Mouse (Mus musculus) embryo, embryonic 11.5 days (tissue): ENCODE results near the gene Rab31.

Experiments
- DNase-seq: peaks from one replicate; pipeline ENCODE4 v3.0.0-alpha.2; 2012; ENCODE audit warnings: low read depth, low spot score

Rab31 gene

GRCm38 (mm10) chr17:65666388-65667161 lies 106.0 kb downstream of the Rab31 start:
- DNase-seq = no peak

GRCm38 (mm10) chr17:65665786-65666387 lies 106.7 kb downstream of the Rab31 start:
- DNase-seq = no peak

GRCm38 (mm10) chr17:65663329-65664078 lies 109.0 kb downstream of the Rab31 start:
- no peak for DNase-seq

GRCm38 (mm10) chr17:65662662-65663061 lies 109.9 kb downstream of the Rab31 start:
- DNase-seq = no peak

- no peak for DNase-seq
Observed at GRCm38 (mm10) chr17:65658416-65658815, 114.1 kb downstream of the Rab31 start.

GRCm38 (mm10) chr17:65657958-65658357 lies 114.6 kb downstream of the Rab31 start:
- DNase-seq = no peak

- DNase-seq = no peak
Observed at GRCm38 (mm10) chr17:65656731-65657130, 115.8 kb downstream of the Rab31 start.

GRCm38 (mm10) chr17:65656076-65656475 lies 116.5 kb downstream of the Rab31 start:
- no peak for DNase-seq

GRCm38 (mm10) chr17:65655608-65656007 lies 116.9 kb downstream of the Rab31 start:
- DNase-seq = no peak

- no peak for DNase-seq
Observed at GRCm38 (mm10) chr17:65650598-65650997, 122.0 kb downstream of the Rab31 start.

- no peak for DNase-seq
Observed at GRCm38 (mm10) chr17:65649175-65649493, 123.4 kb downstream of the Rab31 start.

GRCm38 (mm10) chr17:65648371-65649174 lies 124.0 kb downstream of the Rab31 start:
- DNase-seq = no peak

- no peak for DNase-seq
Observed at GRCm38 (mm10) chr17:65647961-65648360, 124.6 kb downstream of the Rab31 start.

GRCm38 (mm10) chr17:65647226-65647625 lies 125.3 kb downstream of the Rab31 start:
- no peak for DNase-seq

GRCm38 (mm10) chr17:65643579-65643978 lies 129.0 kb downstream of the Rab31 start:
- DNase-seq = no peak

- no peak for DNase-seq
Observed at GRCm38 (mm10) chr17:65643051-65643521, 129.5 kb downstream of the Rab31 start.

- no peak for DNase-seq
Observed at GRCm38 (mm10) chr17:65642578-65642991, 130.0 kb downstream of the Rab31 start.

GRCm38 (mm10) chr17:65641734-65642218 lies 130.8 kb downstream of the Rab31 start, which contains the start of gene Txndc2:
Gene Txndc2, minus strand, starts transcription at chr17:65642168.
- DNase-seq = no peak

- no peak for DNase-seq
Observed at GRCm38 (mm10) chr17:65639144-65639543, 133.4 kb downstream of the Rab31 start.

- DNase-seq = no peak
Observed at GRCm38 (mm10) chr17:65635715-65636360, 136.7 kb downstream of the Rab31 start.

GRCm38 (mm10) chr17:65629943-65630342 lies 142.6 kb downstream of the Rab31 start:
- DNase-seq = no peak
